Mouse (Mus musculus) gastrocnemius, postnatal 14 days (tissue): ENCODE data around the gene Rgs17. TPM values are rescaled to one million over a fixed set of nuclear protein-coding genes. Genes with fewer than 3 reads are reported as not detected.
"Not testable (repeated sequence)": the region's sequence is repeated elsewhere in the genome, so short reads cannot be mapped to it uniquely, and the experiment has no call there.

Experiments used
- DNase-seq: peaks from one replicate; pipeline ENCODE4 v3.0.0; 2021; ENCODE audit warnings: mixed read lengths
- intact Hi-C: fragments of 180-260 bp; cut with DNase I; formaldehyde crosslinking; loops from one replicate; pipeline ENCODE4 v1.15.1; 2025; ENCODE audit warnings: low total_unique reads
- long read RNA-seq, 2 experiments: library from polyadenylated mRNA; stranded (forward); transcript quantifications; one replicate each; pipeline ENCODE4 v2.0.0; 2021
- total RNA-seq, 2 experiments: library from RNA; stranded (reverse); gene quantifications; 2 replicates each; pipeline ENCODE4 v1.2.3; 2021

The Rgs17 gene
- total RNA-seq: under 1 TPM; 0.08 to 0.24 TPM
- long read RNA-seq, experiment 1: 0 reads
- long read RNA-seq, experiment 2: 0 reads

GRCm38 (mm10) chr10:5922294-5922828, at the start of gene Rgs17:
Gene Rgs17 (minus strand): TSS chr10:5922400.
- intact Hi-C loops: no loop called here
- DNase-seq: peak; percentile 17

- DNase-seq: no peak
- intact Hi-C loops: no loop called here
Observed at GRCm38 (mm10) chr10:5967655-5968054, 45.5 kb upstream of the Rgs17 start.

- intact Hi-C loops, DNase-seq: not testable (repeated sequence)
Observed at GRCm38 (mm10) chr10:5953787-5954186, 31.6 kb upstream of the Rgs17 start.

GRCm38 (mm10) chr10:5924261-5924660, 2.1 kb upstream of the Rgs17 start:
- intact Hi-C loops: no loop called here

GRCm38 (mm10) chr10:5923096-5923495, 896 bp upstream of the Rgs17 start:
- no peak for DNase-seq
- intact Hi-C loops: no loop called here

More at GRCm38 (mm10) chr10:5924261-5924660, 2.1 kb upstream of the Rgs17 start:
- no peak for DNase-seq

- DNase-seq: no peak
- intact Hi-C loops: no loop called here
Observed at GRCm38 (mm10) chr10:5921771-5922170, 429 bp downstream of the Rgs17 start.

GRCm38 (mm10) chr10:5921031-5921551, 1.1 kb downstream of the Rgs17 start:
- intact Hi-C loops: no loop called here

GRCm38 (mm10) chr10:5904399-5904798, 17.8 kb downstream of the Rgs17 start:
- intact Hi-C loops: no loop called here
- no peak for DNase-seq

More at GRCm38 (mm10) chr10:5921031-5921551, 1.1 kb downstream of the Rgs17 start:
- no peak for DNase-seq

- intact Hi-C loops: no loop called here
- DNase-seq: no peak
Observed at GRCm38 (mm10) chr10:5901777-5902176, 20.4 kb downstream of the Rgs17 start.

- intact Hi-C loops: no loop called here
- no peak for DNase-seq
Observed at GRCm38 (mm10) chr10:5900731-5901130, 21.5 kb downstream of the Rgs17 start.

- intact Hi-C loops: no loop called here
- no peak for DNase-seq
Observed at GRCm38 (mm10) chr10:5877106-5877505, 45.1 kb downstream of the Rgs17 start.

- no peak for DNase-seq
- intact Hi-C loops: no loop called here
Observed at GRCm38 (mm10) chr10:5871081-5871480, 51.1 kb downstream of the Rgs17 start.

- intact Hi-C loops: no loop called here
- no peak for DNase-seq
Observed at GRCm38 (mm10) chr10:5867981-5868552, 54.1 kb downstream of the Rgs17 start.

GRCm38 (mm10) chr10:5865996-5866395, 56.2 kb downstream of the Rgs17 start:
- no peak for DNase-seq
- intact Hi-C loops: no loop called here

- intact Hi-C loops: no loop called here
- no peak for DNase-seq
Observed at GRCm38 (mm10) chr10:5862669-5863068, 59.5 kb downstream of the Rgs17 start.

GRCm38 (mm10) chr10:5860849-5861248, 61.4 kb downstream of the Rgs17 start:
- DNase-seq: no peak
- intact Hi-C loops: no loop called here

GRCm38 (mm10) chr10:5859729-5860128, 62.5 kb downstream of the Rgs17 start:
- intact Hi-C loops: no loop called here

GRCm38 (mm10) chr10:5857996-5858549, 64.1 kb downstream of the Rgs17 start:
- intact Hi-C loops: no loop called here
- DNase-seq: no peak

More at GRCm38 (mm10) chr10:5859729-5860128, 62.5 kb downstream of the Rgs17 start:
- DNase-seq: no peak

GRCm38 (mm10) chr10:5853290-5853868, 68.8 kb downstream of the Rgs17 start:
- no peak for DNase-seq
- intact Hi-C loops: no loop called here

GRCm38 (mm10) chr10:5846939-5847338, 75.3 kb downstream of the Rgs17 start:
- intact Hi-C loops: no loop called here
- DNase-seq: no peak

GRCm38 (mm10) chr10:5841369-5841768, 80.8 kb downstream of the Rgs17 start:
- DNase-seq: peak; percentile 18
- intact Hi-C loops: no loop called here
